Mouse (Mus musculus) midbrain, embryonic 14.5 days (tissue): ENCODE data around the gene Scn2a. TPM values are rescaled to one million over a fixed set of nuclear protein-coding genes. Genes with fewer than 3 reads are reported as not detected.
"Not testable (repeated sequence)": the region's sequence is repeated elsewhere in the genome, so short reads cannot be mapped to it uniquely, and the experiment has no call there.

Experiments
- ATAC-seq: fragments of 200-750 bp; cut with Nextera tagmentation; 2 replicates; pipeline ENCODE4 v1.8.0; 2017; ENCODE audit warnings: moderate number of reproducible peaks, moderate library complexity; ENCODE audit not compliant: low FRiP score, low TSS enrichment
- DNase-seq: peaks from one replicate; pipeline ENCODE4 v3.0.0-alpha.2; 2015
- H3K27ac ChIP-seq: fragments of 300-500 bp; sonication (generic); replicated peaks from 2 replicates; pipeline ENCODE4 v1.5.1; 2014; ENCODE audit warnings: mild to moderate bottlenecking, low read depth, low read length, moderate library complexity
- H3K27me3 ChIP-seq: fragments of 300-500 bp; sonication (generic); 2 replicates; pipeline ENCODE4 v1.6.1; 2014; ENCODE audit warnings: low read length, control low read depth, mixed read lengths; ENCODE audit not compliant: control insufficient read depth, insufficient read depth
- H3K36me3 ChIP-seq: fragments of 300-500 bp; sonication (generic); 2 replicates; pipeline ENCODE4 v1.6.1; 2014; ENCODE audit warnings: low read length, control low read depth; ENCODE audit not compliant: control insufficient read depth, insufficient read depth
- H3K4me1 ChIP-seq: fragments of 300-500 bp; sonication (generic); 2 replicates; pipeline ENCODE4 v1.6.1; 2014; ENCODE audit warnings: mild to moderate bottlenecking, antibody characterized with exemption, low read length, control low read depth; ENCODE audit not compliant: control insufficient read depth, insufficient read depth
- H3K4me2 ChIP-seq: fragments of 300-500 bp; sonication (generic); 2 replicates; pipeline ENCODE4 v1.6.1; 2014; ENCODE audit warnings: mild to moderate bottlenecking, low read length, moderate library complexity
- H3K4me3 ChIP-seq: fragments of 300-500 bp; sonication (generic); replicated peaks from 2 replicates; pipeline ENCODE4 v1.5.1; 2014; ENCODE audit warnings: low read depth, low read length
- H3K9ac ChIP-seq: fragments of 300-500 bp; sonication (generic); replicated peaks from 2 replicates; pipeline ENCODE4 v1.6.1; 2014; ENCODE audit warnings: mild to moderate bottlenecking, low read length, moderate library complexity
- H3K9me3 ChIP-seq: fragments of 300-500 bp; sonication (generic); 2 replicates; pipeline ENCODE4 v1.6.1; 2016; ENCODE audit warnings: low read length, control low read depth, mixed read lengths; ENCODE audit not compliant: control insufficient read depth
- WGBS: fragments of 180-500 bp; shearing (Covaris S2); extraction: QIAGEN DNeasy Blood & Tissue Kit; methylation state at CpG from one replicate; pipeline ENCODE4 v1.1.7; 2014; 5-methylcytosine and 5-hydroxymethylcytosine counted together
- polyA plus RNA-seq: library from polyadenylated mRNA; unstranded; fragments of >200 nt; fragmentation: Nextera tagmentation; extraction: Ambion mirVana; gene quantifications from 2 replicates; pipeline ENCODE4 v1.2.1, GENCODE M21; 2014

Gene Scn2a
- polyA plus RNA-seq, 1 experiment from 2014 or later = 47.4 TPM

- no peaks in the 10 kb centered on the region for H3K27me3 ChIP-seq
- ATAC-seq (no peak), DNase-seq (no peak)
- no peaks in the 10 kb centered on the region for H3K9me3 ChIP-seq
- no peak overlapping the region for H3K4me2 ChIP-seq
- no peak overlapping the region for H3K4me3 ChIP-seq
- no peaks in the 10 kb centered on the region for H3K4me1 ChIP-seq
- no peaks in the 10 kb centered on the region for H3K36me3 ChIP-seq
- WGBS = 80% methylated on average over 7 of the region's 7 CpGs
- no peak overlapping the region for H3K27ac ChIP-seq
- H3K9ac ChIP-seq = no peak overlapping the region
Measured at GRCm38 (mm10) chr2:65782442-65782841, 161.9 kb downstream of the Scn2a start.

- H3K9me3 ChIP-seq = no peaks in the 10 kb centered on the region
- no peaks in the 10 kb centered on the region for H3K27me3 ChIP-seq
- H3K4me2 ChIP-seq = no peak overlapping the region
- no peaks in the 10 kb centered on the region for H3K4me1 ChIP-seq
- WGBS = 85% methylated on average over 2 of the region's 2 CpGs
- no peak overlapping the region for H3K27ac ChIP-seq
- no peaks in the 10 kb centered on the region for H3K36me3 ChIP-seq
- H3K4me3 ChIP-seq = no peak overlapping the region
- no peak for ATAC-seq
- DNase-seq = no peak
- no peak overlapping the region for H3K9ac ChIP-seq
Measured at GRCm38 (mm10) chr2:65783392-65783791, 162.8 kb downstream of the Scn2a start.

- Histone ChIP-seq H3K4me2 (no peak overlapping the region), H3K27ac (no peak overlapping the region), H3K27me3 (no peaks in the 10 kb centered on the region), H3K4me1 (no peaks in the 10 kb centered on the region), H3K9me3 (no peaks in the 10 kb centered on the region), H3K36me3 (no peaks in the 10 kb centered on the region), H3K4me3 (no peak overlapping the region), H3K9ac (no peak overlapping the region)
- DNase-seq (peak; percentile 85), ATAC-seq (no peak)
- WGBS = 24% methylated on average over 3 of the region's 3 CpGs
Measured at GRCm38 (mm10) chr2:65792516-65792915, 171.9 kb downstream of the Scn2a start.

- Histone ChIP-seq H3K27ac (no peak overlapping the region), H3K4me1 (no peaks in the 10 kb centered on the region), H3K9ac (no peak overlapping the region), H3K4me3 (no peak overlapping the region), H3K4me2 (no peak overlapping the region), H3K36me3 (no peaks in the 10 kb centered on the region), H3K27me3 (no peaks in the 10 kb centered on the region), H3K9me3 (no peaks in the 10 kb centered on the region)
- DNase-seq (no peak), ATAC-seq (no peak)
- WGBS = 91% methylated on average over 2 of the region's 2 CpGs
Measured at GRCm38 (mm10) chr2:65793593-65793992, 173.0 kb downstream of the Scn2a start.

GRCm38 (mm10) chr2:65801054-65801709 is 180.6 kb downstream of the Scn2a start:
- H3K27me3 ChIP-seq = no peaks in the 10 kb centered on the region
- H3K36me3 ChIP-seq = no peaks in the 10 kb centered on the region
- ATAC-seq (no peak), DNase-seq (no peak)
- no peak overlapping the region for H3K27ac ChIP-seq
- whole genome bisulfite sequencing = 74% methylated on average over 1 of the region's 1 CpGs
- no peaks in the 10 kb centered on the region for H3K4me1 ChIP-seq
- no peak overlapping the region for H3K4me2 ChIP-seq
- no peak overlapping the region for H3K4me3 ChIP-seq
- H3K9me3 ChIP-seq = no peaks in the 10 kb centered on the region
- H3K9ac ChIP-seq = no peak overlapping the region

GRCm38 (mm10) chr2:65806556-65806955 is 186.0 kb downstream of the Scn2a start:
- Histone ChIP-seq H3K4me3 (no peak overlapping the region), H3K27ac (no peak overlapping the region), H3K27me3 (no peaks in the 10 kb centered on the region), H3K4me1 (no peaks in the 10 kb centered on the region), H3K4me2 (no peak overlapping the region), H3K36me3 (no peaks in the 10 kb centered on the region), H3K9me3 (no peaks in the 10 kb centered on the region), H3K9ac (no peak overlapping the region)
- no peak for DNase-seq
- no peak for ATAC-seq
- WGBS = 83% methylated on average over 6 of the region's 6 CpGs

GRCm38 (mm10) chr2:65811203-65811602 is 190.6 kb downstream of the Scn2a start:
- 83% methylated on average over 6 of the region's 6 CpGs for WGBS
- not testable (repeated sequence) for H3K4me2 ChIP-seq, H3K27ac ChIP-seq, H3K4me1 ChIP-seq, H3K27me3 ChIP-seq, H3K9ac ChIP-seq, H3K4me3 ChIP-seq, H3K36me3 ChIP-seq, DNase-seq, ATAC-seq, H3K9me3 ChIP-seq

Other genes with a start within 250 kb of the Scn2a start
- gene Scn3a, start 53.1 kb upstream of the Scn2a start, polyA plus RNA-seq = 60.4 and 87.2 TPM in 2 replicates
- 81.0 and 110 TPM in 2 replicates for gene Csrnp3, start 225.0 kb downstream of the Scn2a start, polyA plus RNA-seq